In genomic region chr12:34092953-34093352, GRCm38 (mm10) we compare ENCODE assay signal across 35 mouse cellular contexts.
"Had no signal": no experiment of that assay in that cellular context is flagged by ENCODE, and none has a peak within 500 bp of the region (broad histone marks: within the 10 kb centered on the region; RNA-seq: fewer than 3 reads in every experiment).

No protein-coding gene starts in this region.

- H3K27ac ChIP-seq: heart, adult 2 months; heart, embryonic 10.5 days; heart, embryonic 13.5 days; heart, embryonic 15.5 days; hindbrain, embryonic 10.5 days; hindbrain, embryonic 12.5 days; hindbrain, embryonic 13.5 days; hindbrain, embryonic 14.5 days; hindbrain, embryonic 15.5 days; hindbrain, postnatal 0 days; intestine, embryonic 15.5 days; kidney, embryonic 15.5 days; kidney, postnatal 0 days; layer of hippocampus, adult 2 months had no signal

- H3K27me3 ChIP-seq: heart, embryonic 12.5 days; heart, embryonic 13.5 days; heart, embryonic 15.5 days; hindbrain, embryonic 12.5 days; hindbrain, embryonic 13.5 days; hindbrain, embryonic 15.5 days; intestine, embryonic 15.5 days; kidney, embryonic 15.5 days had no signal

- H3K4me2 ChIP-seq: heart, embryonic 11.5 days; heart, embryonic 12.5 days; heart, embryonic 13.5 days; heart, embryonic 15.5 days; hindbrain, embryonic 12.5 days; hindbrain, embryonic 13.5 days; hindbrain, embryonic 14.5 days; hindbrain, embryonic 15.5 days; intestine, embryonic 15.5 days; kidney, embryonic 15.5 days had no signal

- H3K36me3 ChIP-seq: heart, embryonic 10.5 days; heart, embryonic 12.5 days; heart, embryonic 13.5 days; heart, embryonic 15.5 days; hindbrain, embryonic 10.5 days; hindbrain, embryonic 12.5 days; hindbrain, embryonic 13.5 days; hindbrain, embryonic 15.5 days; intestine, embryonic 15.5 days; kidney, embryonic 15.5 days had no signal

- H3K4me1 ChIP-seq: heart, embryonic 12.5 days; hindbrain, embryonic 10.5 days; hindbrain, embryonic 12.5 days; hindbrain, embryonic 13.5 days; hindbrain, embryonic 15.5 days; intestine, embryonic 15.5 days; kidney, embryonic 15.5 days had no signal

- ATAC-seq: hindbrain, embryonic 16.5 days; hindbrain, postnatal 0 days; inflammation-experienced regulatory T-cells, adult 6 months; intestine, embryonic 15.5 days; intestine, embryonic 16.5 days; intestine, postnatal 0 days had no signal

- H3K4me3 ChIP-seq: heart, adult 2 months; heart, embryonic 10.5 days; heart, embryonic 12.5 days; heart, embryonic 13.5 days; heart, embryonic 15.5 days; hindbrain, embryonic 10.5 days; hindbrain, embryonic 12.5 days; hindbrain, embryonic 13.5 days; hindbrain, embryonic 15.5 days; intestine, embryonic 15.5 days; kidney, embryonic 15.5 days; layer of hippocampus, adult 2 months had no signal

- DNase-seq: heart, adult 2 months; heart, postnatal 10 days; heart, postnatal 14 days; heart, postnatal 36 days; heart, postnatal 4 days; kidney, adult 11 months; kidney, adult 18-20 months; kidney, adult 2 months; kidney, adult 8-10 months; kidney, adult 9 months; kidney, postnatal 10 days; kidney, postnatal 14 days; kidney, postnatal 25 days; kidney, postnatal 36 days; kidney, postnatal 4 days; layer of hippocampus, adult 9-11 months had no signal

- H3K9ac ChIP-seq: heart, embryonic 12.5 days; heart, embryonic 13.5 days; heart, embryonic 15.5 days; hindbrain, embryonic 12.5 days; hindbrain, embryonic 13.5 days; hindbrain, embryonic 14.5 days; hindbrain, embryonic 15.5 days; intestine, embryonic 15.5 days; kidney, embryonic 15.5 days had no signal

- H3K9me3 ChIP-seq: heart, embryonic 10.5 days; heart, embryonic 12.5 days; heart, embryonic 13.5 days; heart, embryonic 15.5 days; hindbrain, embryonic 10.5 days; hindbrain, embryonic 12.5 days; hindbrain, embryonic 13.5 days; hindbrain, embryonic 15.5 days; intestine, embryonic 15.5 days; kidney, embryonic 15.5 days had no signal
